Mouse (Mus musculus): ENCODE results near the gene Rtl6. TPM values are rescaled to one million over a fixed set of nuclear protein-coding genes. Genes with fewer than 3 reads are reported as not detected.

The Rtl6 gene
- polyA plus RNA-seq, 1 experiment: 21.6 TPM

DNA sequence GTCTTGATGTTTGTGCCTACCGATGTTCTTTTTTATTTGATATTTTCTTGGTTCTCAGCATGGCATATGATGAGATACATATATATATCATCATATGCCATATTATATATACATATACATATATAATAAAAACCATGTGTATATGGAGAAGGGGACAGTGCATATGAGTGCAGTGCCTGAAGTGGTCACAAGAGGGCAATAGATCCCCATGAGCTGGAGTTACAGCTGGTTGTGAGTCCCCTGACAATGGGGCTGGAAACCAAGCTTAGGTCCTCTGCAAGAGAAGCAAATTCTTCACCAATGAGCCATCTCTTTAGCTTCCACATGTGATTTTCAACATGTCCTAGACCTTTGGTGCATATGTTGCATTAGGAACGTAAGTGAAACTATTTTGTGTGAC lies 21.7 kb downstream of the Rtl6 start:
- no peak overlapping the region for H3K4me3 ChIP-seq (replicated peaks; ENCODE audit: insufficient read depth, low read depth, low read length)
- H3K27ac ChIP-seq (ENCODE audit: insufficient read depth, low read length): no peak overlapping the region
- DNase-seq: no peak
- H3K27me3 ChIP-seq (ENCODE audit: control insufficient read depth, insufficient read depth, low read length): no peaks in the 10 kb centered on the region
- TF ChIP-seq POLR2A (IDR thresholded peaks at IDR 0.05; ENCODE audit: borderline replicate concordance, insufficient read depth, low read length) (no peak), CTCF (IDR thresholded peaks at IDR 0.05; ENCODE audit: borderline replicate concordance, insufficient read depth, low read depth, low read length) (peak; percentile 25; the same call in 1 of the 2 replicates)
- H3K4me1 ChIP-seq (ENCODE audit: control insufficient read depth, insufficient read depth, low read length): no peaks in the 10 kb centered on the region; the same call in 1 of the 2 replicates
- WGBS: 89% methylated on average over 2 of the region's 2 CpGs

DNA sequence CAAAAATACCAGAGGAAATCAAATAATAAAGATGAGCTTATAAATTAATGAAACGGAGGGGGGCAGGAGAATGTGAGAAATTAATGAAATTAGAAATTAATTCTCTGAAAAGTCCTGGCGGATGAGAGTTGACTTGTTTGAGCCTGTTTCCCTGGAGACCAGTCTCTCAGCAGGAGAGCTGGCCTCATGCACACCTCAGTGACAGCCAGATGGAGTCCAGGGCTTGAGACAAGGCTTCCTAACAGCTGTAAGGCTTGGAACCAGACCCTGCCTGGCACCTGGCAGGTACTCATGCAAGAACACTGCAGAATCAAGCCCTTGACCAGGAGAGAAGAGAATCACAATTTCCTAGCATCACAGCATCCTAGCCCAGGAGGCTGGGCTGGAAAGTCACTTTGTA lies 25.4 kb downstream of the Rtl6 start:
- 19% methylated on average over 2 of the region's 2 CpGs for WGBS
- Histone ChIP-seq H3K27ac (ENCODE audit: insufficient read depth, low read length) (no peak overlapping the region), H3K4me1 (ENCODE audit: control insufficient read depth, insufficient read depth, low read length) (no peaks in the 10 kb centered on the region; the same call in 1 of the 2 replicates), H3K27me3 (ENCODE audit: control insufficient read depth, insufficient read depth, low read length) (no peaks in the 10 kb centered on the region), H3K4me3 (replicated peaks; ENCODE audit: insufficient read depth, low read depth, low read length) (no peak overlapping the region)
- TF ChIP-seq CTCF (IDR thresholded peaks at IDR 0.05; ENCODE audit: borderline replicate concordance, insufficient read depth, low read depth, low read length): no peak
- no peak for TF ChIP-seq POLR2A (IDR thresholded peaks at IDR 0.05; ENCODE audit: borderline replicate concordance, insufficient read depth, low read length)
- DNase-seq: no peak

DNA sequence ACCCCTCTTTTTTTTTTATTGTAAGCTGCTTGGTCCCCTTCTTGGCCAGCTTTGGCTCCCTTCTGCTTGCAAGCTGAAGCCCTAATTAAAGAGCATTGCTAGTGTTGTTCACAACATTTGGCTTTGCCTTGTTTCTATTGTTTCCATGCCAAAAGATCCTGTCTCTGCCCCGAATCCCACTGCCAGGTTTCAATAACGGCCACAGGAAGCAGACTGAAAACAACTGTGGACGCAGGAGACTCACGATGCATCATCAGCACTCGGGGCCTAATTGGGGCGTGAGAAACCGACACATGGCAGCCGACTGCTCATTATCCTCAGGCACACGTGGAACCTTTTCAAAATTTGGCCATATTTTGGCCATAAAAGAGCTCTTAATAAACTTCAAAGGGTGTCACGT lies 26.1 kb downstream of the Rtl6 start:
- H3K27ac ChIP-seq (ENCODE audit: insufficient read depth, low read length): no peak overlapping the region
- no peak overlapping the region for H3K4me3 ChIP-seq (replicated peaks; ENCODE audit: insufficient read depth, low read depth, low read length)
- no peaks in the 10 kb centered on the region for H3K27me3 ChIP-seq (ENCODE audit: control insufficient read depth, insufficient read depth, low read length)
- WGBS: 11% methylated on average over 10 of the region's 10 CpGs
- DNase-seq: peak in 1 of 2 experiments; percentile 24
- no peak for TF ChIP-seq POLR2A (IDR thresholded peaks at IDR 0.05; ENCODE audit: borderline replicate concordance, insufficient read depth, low read length)
- no peak for TF ChIP-seq CTCF (IDR thresholded peaks at IDR 0.05; ENCODE audit: borderline replicate concordance, insufficient read depth, low read depth, low read length)
- H3K4me1 ChIP-seq (ENCODE audit: control insufficient read depth, insufficient read depth, low read length): no peaks in the 10 kb centered on the region; the same call in 1 of the 2 replicates

DNA sequence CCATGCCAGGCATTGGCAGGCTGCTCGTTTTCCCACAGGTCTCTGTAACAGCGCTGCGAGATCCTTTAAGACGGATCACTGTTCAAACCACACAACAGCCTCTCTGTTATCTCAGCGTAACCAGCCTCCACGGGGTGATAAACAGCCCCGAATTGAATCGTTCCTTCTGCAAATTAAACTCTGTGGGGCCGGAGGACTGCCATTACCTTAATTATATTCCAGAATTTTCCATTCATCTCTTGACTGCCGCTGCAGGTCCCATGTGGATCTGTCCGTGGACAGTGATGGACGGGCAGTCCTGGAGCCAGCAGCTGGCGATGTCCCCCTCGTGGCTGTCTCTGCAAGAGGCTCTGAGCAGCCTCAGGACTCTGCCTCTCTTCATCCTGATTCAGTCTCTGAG lies 30.7 kb downstream of the Rtl6 start:
- Histone ChIP-seq H3K4me1 (ENCODE audit: control insufficient read depth, insufficient read depth, low read length) (no peaks in the 10 kb centered on the region), H3K27ac (ENCODE audit: insufficient read depth, low read length) (no peak overlapping the region), H3K27me3 (ENCODE audit: control insufficient read depth, insufficient read depth, low read length) (no peaks in the 10 kb centered on the region), H3K4me3 (replicated peaks; ENCODE audit: insufficient read depth, low read depth, low read length) (no peak overlapping the region)
- 57% methylated on average over 14 of the region's 14 CpGs for WGBS
- TF ChIP-seq POLR2A (IDR thresholded peaks at IDR 0.05; ENCODE audit: borderline replicate concordance, insufficient read depth, low read length) (no peak), CTCF (IDR thresholded peaks at IDR 0.05; ENCODE audit: borderline replicate concordance, insufficient read depth, low read depth, low read length) (no peak)
- no peak for DNase-seq

DNA sequence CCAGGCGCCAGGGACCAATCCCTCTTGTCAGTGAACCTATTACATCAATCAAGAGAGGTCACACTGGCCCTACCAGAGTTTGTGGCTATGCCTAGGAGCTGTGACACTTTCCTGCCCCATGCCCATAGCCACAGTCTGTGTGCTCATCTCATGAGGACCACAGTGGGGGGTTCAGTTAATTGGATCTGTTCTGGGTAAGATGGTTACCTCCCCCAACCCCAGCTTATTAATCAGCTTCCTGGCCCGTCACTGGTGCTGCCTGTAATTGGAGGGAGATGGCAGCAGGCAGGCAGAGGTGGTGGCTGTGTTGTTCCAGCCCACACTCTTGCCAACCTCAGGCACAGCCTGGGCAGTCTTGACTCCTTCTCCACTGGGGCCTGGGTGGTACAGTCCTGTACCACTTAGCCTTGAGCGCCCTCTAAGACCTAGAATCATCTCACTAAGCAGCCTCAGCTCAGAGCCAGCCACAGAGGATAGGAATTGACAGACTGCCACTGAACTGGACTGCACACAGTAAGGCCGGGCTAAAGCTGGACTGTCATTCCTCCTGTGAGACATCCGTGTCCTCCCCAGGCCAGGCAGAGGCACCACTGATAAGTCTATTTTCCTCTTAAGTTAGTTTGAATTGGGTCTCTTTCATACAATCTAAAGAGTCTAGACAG lies 32.3 kb downstream of the Rtl6 start:
- no peak for DNase-seq
- TF ChIP-seq CTCF (IDR thresholded peaks at IDR 0.05; ENCODE audit: borderline replicate concordance, insufficient read depth, low read depth, low read length): no peak
- no peak for TF ChIP-seq POLR2A (IDR thresholded peaks at IDR 0.05; ENCODE audit: borderline replicate concordance, insufficient read depth, low read length)
- Histone ChIP-seq H3K4me1 (ENCODE audit: control insufficient read depth, insufficient read depth, low read length) (no peaks in the 10 kb centered on the region), H3K4me3 (replicated peaks; ENCODE audit: insufficient read depth, low read depth, low read length) (no peak overlapping the region), H3K27me3 (ENCODE audit: control insufficient read depth, insufficient read depth, low read length) (no peaks in the 10 kb centered on the region), H3K27ac (ENCODE audit: insufficient read depth, low read length) (no peak overlapping the region)
- 76% methylated on average over 5 of the region's 5 CpGs for WGBS

DNA sequence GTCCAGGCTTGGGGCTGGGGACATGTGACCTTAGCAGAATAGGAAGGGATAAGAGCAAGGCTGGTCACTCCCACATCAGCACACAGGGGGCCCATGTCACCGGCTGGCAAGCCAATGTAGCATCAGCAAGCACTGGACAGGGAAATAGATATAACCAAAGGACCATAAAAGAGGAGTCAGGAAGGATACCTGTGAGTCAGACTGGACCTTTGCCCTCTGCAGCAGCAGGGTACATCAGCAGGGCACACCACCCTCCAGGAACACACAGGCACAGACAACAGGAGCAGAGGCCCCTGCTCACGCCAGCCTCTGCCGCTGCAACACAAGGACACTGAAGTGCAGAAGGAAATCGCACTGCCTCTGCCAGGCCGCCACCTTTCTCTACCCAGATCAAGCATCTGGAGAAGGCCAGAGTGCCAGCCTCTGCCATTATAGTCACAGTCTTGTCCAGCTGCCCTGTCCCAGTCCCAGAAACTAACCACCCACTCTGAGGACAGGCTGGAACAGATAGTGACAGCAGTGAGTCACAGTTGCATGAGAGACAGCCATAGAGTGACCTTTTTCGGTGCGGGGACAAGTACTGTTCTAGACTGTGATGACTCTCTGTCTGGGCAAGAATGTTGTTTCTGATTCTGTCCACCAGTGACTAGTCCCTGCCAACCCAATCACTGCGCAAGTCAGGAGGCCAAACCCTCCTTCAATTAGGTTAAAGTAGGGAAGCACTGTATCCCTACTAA lies 34.5 kb downstream of the Rtl6 start:
- WGBS: 88% methylated on average over 8 of the region's 8 CpGs
- TF ChIP-seq CTCF (IDR thresholded peaks at IDR 0.05; ENCODE audit: borderline replicate concordance, insufficient read depth, low read depth, low read length): no peak
- no peak for TF ChIP-seq POLR2A (IDR thresholded peaks at IDR 0.05; ENCODE audit: borderline replicate concordance, insufficient read depth, low read length)
- Histone ChIP-seq H3K4me1 (ENCODE audit: control insufficient read depth, insufficient read depth, low read length) (no peaks in the 10 kb centered on the region), H3K4me3 (replicated peaks; ENCODE audit: insufficient read depth, low read depth, low read length) (no peak overlapping the region), H3K27ac (ENCODE audit: insufficient read depth, low read length) (no peak overlapping the region), H3K27me3 (ENCODE audit: control insufficient read depth, insufficient read depth, low read length) (no peaks in the 10 kb centered on the region)
- DNase-seq: no peak

DNA sequence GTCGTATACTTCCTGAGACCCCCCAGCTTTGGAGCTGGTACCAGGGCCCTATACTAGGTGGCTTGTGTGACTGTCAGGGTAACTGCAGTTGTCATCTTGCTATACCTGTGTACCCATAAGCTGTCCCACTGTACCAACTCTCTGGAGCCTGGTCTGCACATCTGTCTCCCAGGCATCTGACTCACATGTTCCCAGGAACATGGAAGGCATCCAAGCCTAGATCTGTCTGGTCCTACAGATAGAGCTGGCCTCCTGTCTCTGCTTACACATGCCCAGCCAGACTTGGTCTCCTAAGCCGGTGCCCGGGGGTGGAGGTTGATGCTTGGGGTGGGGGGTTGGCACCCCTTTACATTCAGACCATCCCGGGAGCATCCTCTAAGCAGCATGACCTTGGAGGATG lies 36.1 kb downstream of the Rtl6 start:
- no peak overlapping the region for H3K4me3 ChIP-seq (replicated peaks; ENCODE audit: insufficient read depth, low read depth, low read length)
- no peak overlapping the region for H3K27ac ChIP-seq (ENCODE audit: insufficient read depth, low read length)
- DNase-seq: no peak
- H3K4me1 ChIP-seq (ENCODE audit: control insufficient read depth, insufficient read depth, low read length): no peaks in the 10 kb centered on the region
- TF ChIP-seq POLR2A (IDR thresholded peaks at IDR 0.05; ENCODE audit: borderline replicate concordance, insufficient read depth, low read length) (no peak), CTCF (IDR thresholded peaks at IDR 0.05; ENCODE audit: borderline replicate concordance, insufficient read depth, low read depth, low read length) (no peak)
- H3K27me3 ChIP-seq (ENCODE audit: control insufficient read depth, insufficient read depth, low read length): no peaks in the 10 kb centered on the region
- 46% methylated on average over 4 of the region's 4 CpGs for WGBS

DNA sequence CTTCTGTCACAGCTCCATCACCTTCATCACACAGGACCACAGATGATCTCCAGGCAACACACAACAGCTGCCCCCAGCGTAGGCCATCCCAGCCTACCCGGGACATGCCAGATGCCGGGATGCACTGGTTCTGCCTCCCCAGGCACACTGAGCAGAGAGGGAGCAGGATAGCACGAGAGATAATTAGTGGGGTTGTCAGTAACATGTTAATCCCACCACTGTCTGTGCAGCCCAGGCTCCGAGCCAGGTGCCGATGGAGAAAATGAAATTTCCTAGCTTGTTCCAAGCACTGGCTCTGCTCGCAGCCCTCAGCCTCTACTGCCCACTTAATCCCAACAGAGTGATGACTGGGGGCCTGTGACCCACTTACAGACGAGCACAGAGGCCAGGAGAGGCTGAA lies 39.1 kb downstream of the Rtl6 start:
- no peak overlapping the region for H3K4me3 ChIP-seq (replicated peaks; ENCODE audit: insufficient read depth, low read depth, low read length)
- no peaks in the 10 kb centered on the region for H3K27me3 ChIP-seq (ENCODE audit: control insufficient read depth, insufficient read depth, low read length)
- no peak overlapping the region for H3K27ac ChIP-seq (ENCODE audit: insufficient read depth, low read length)
- H3K4me1 ChIP-seq (ENCODE audit: control insufficient read depth, insufficient read depth, low read length): no peaks in the 10 kb centered on the region
- TF ChIP-seq CTCF (IDR thresholded peaks at IDR 0.05; ENCODE audit: borderline replicate concordance, insufficient read depth, low read depth, low read length): no peak
- TF ChIP-seq POLR2A (IDR thresholded peaks at IDR 0.05; ENCODE audit: borderline replicate concordance, insufficient read depth, low read length): no peak
- 50% methylated on average over 8 of the region's 8 CpGs for WGBS
- no peak for DNase-seq
